In the genomic region with DNA sequence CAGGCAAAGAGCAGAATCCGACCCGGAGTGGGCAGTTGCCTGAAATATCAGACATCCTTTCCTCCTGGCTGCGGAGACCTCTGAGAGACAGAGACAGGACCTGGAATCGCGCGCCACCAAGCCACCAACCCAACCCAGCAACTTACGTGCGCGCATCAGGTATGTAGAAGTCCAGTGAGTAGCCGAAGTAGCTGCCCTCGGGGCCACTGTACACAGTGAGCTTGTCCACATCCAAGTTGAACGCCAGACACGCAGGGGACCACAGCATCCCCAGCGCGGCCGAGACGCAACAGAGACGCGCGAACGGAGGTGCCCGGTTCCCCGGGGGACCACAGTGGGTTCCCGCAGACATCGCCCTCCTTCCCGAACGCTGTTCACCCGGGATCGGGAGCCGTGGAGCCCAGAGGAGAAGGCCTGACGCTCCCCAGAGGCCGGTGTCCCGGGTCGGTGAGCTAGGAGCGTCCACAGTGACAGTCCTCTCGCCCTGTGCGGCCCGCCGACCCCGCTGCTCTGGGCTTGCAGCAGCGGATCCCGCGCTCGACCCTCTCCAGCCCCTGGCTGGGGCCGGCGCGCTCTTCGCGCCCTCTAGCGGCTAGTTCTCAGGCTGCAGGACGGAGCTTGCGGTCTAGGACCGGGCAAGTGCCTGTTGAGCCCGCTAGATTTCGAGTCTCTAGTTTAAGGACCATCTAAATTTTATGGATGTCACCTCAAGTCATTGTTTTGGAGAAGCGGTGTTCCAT, we compare ENCODE assay signal across 7 mouse cellular contexts. TPM values are rescaled to one million over a fixed set of nuclear protein-coding genes. Genes with fewer than 3 reads are reported as not detected.
DNase-seq lines count a peak whose midpoint lies in the region; ATAC-seq lines count a peak whose summit lies in the region.

A gene (minus strand): TSS at position 492 of the 740 bp plus-strand sequence.

- no peaks in the 10 kb centered on the region for H3K9me3 ChIP-seq in intestine, embryonic 16.5 days (ENCODE audit: control insufficient read depth, low read length)
- no peaks in the 10 kb centered on the region for H3K9me3 ChIP-seq in limb, embryonic 10.5 days (replicated peaks)
- no peaks in the 10 kb centered on the region for H3K9me3 ChIP-seq in midbrain, embryonic 12.5 days

- H3K4me2 ChIP-seq in intestine, embryonic 16.5 days (ENCODE audit: low read depth, low read length) = peak within 1 kb of the TSS; percentile 92
- peak within 1 kb of the TSS; percentile 96 for H3K4me2 ChIP-seq in midbrain, embryonic 12.5 days (replicated peaks)

- WGBS in intestine, embryonic 16.5 days = under 1% methylated on average over 50 of the region's 56 CpGs
- WGBS in limb, embryonic 10.5 days = under 1% methylated on average over 56 of the region's 56 CpGs
- WGBS in midbrain, embryonic 12.5 days = 1% methylated on average over 56 of the region's 56 CpGs

- H3K9ac ChIP-seq in intestine, embryonic 16.5 days (ENCODE audit: low read depth, low read length) = peak within 1 kb of the TSS; percentile 81
- H3K9ac ChIP-seq in midbrain, embryonic 12.5 days (replicated peaks) = peak within 1 kb of the TSS; percentile 71

- H3K36me3 ChIP-seq in intestine, embryonic 16.5 days (ENCODE audit: control insufficient read depth, insufficient read depth, low read length) = no peaks in the 10 kb centered on the region
- no peaks in the 10 kb centered on the region for H3K36me3 ChIP-seq in limb, embryonic 10.5 days
- no peaks in the 10 kb centered on the region for H3K36me3 ChIP-seq in midbrain, embryonic 12.5 days

- peak within 1 kb of the TSS; percentile 41 for H3K27ac ChIP-seq in intestine, embryonic 16.5 days (ENCODE audit: low read length)
- peak within 1 kb of the TSS; percentile 92 for H3K27ac ChIP-seq in limb, embryonic 10.5 days
- H3K27ac ChIP-seq in midbrain, embryonic 12.5 days (replicated peaks) = no peak within 1 kb of the TSS

- peak; percentile 89 for DNase-seq in adrenal gland, adult 18-20 months (ENCODE audit: low spot score in 2 of 2)
- DNase-seq in embryo, embryonic 11 days = peak; percentile 93
- DNase-seq in gastrocnemius, postnatal 4 days (ENCODE audit: low spot score in 2 of 2) = peak; percentile 81 to 87
- peak; percentile 98 for DNase-seq in limb, embryonic 10.5 days (ENCODE audit: low spot score)
- peak; percentile 42 for DNase-seq in spleen, adult 12 weeks (ENCODE audit: low spot score)

- 0 out of 2 replicates have a peak, but pooled peaks cover 3% of the 10 kb centered on the region for H3K4me1 ChIP-seq in intestine, embryonic 16.5 days (ENCODE audit: control insufficient read depth, insufficient read depth, low read length)
- H3K4me1 ChIP-seq in limb, embryonic 10.5 days = peaks cover 22% of the 10 kb centered on the region
- 0 out of 2 replicates have a peak, but pooled peaks cover 5% of the 10 kb centered on the region for H3K4me1 ChIP-seq in midbrain, embryonic 12.5 days

- peak within 1 kb of the TSS; percentile 73 for H3K4me3 ChIP-seq in intestine, embryonic 16.5 days (ENCODE audit: low read length)
- H3K4me3 ChIP-seq in limb, embryonic 10.5 days = peak within 1 kb of the TSS; percentile 86
- peak within 1 kb of the TSS; percentile 69 for H3K4me3 ChIP-seq in midbrain, embryonic 12.5 days

- ATAC-seq in intestine, embryonic 16.5 days = peak; percentile 96
- ATAC-seq in midbrain, embryonic 12.5 days (ENCODE audit: low FRiP score, low read depth) = peak; percentile 99

- H3K27me3 ChIP-seq in intestine, embryonic 16.5 days (replicated peaks; ENCODE audit: control insufficient read depth, insufficient read depth, low read length) = peaks cover 4% of the 10 kb centered on the region; the same call in 1 of the 2 replicates
- peaks cover 19% of the 10 kb centered on the region for H3K27me3 ChIP-seq in limb, embryonic 10.5 days (ENCODE audit: low read depth, poor library complexity, severe bottlenecking)
- peaks cover 24% of the 10 kb centered on the region for H3K27me3 ChIP-seq in midbrain, embryonic 12.5 days

RNA-seq across cellular contexts. Expression of the gene that starts here (rescaled TPM):
- 10 to 100 TPM; 17.2 to 17.9 TPM for total RNA-seq in adrenal gland, adult 18-20 months (2021)
- total RNA-seq in gastrocnemius, postnatal 4 days (2021) = 10 to 100 TPM; 11.3 to 13.1 TPM
- 9.2 and 10.2 TPM in 2 replicates for polyA plus RNA-seq in intestine, embryonic 16.5 days (2015; fragmentation: Nextera tagmentation; extraction: Ambion mirVana)
- polyA plus RNA-seq in limb, embryonic 10.5 days (2016; fragmentation: Nextera tagmentation; extraction: Ambion mirVana) = 8.0 and 9.7 TPM in 2 replicates
- 2.8 TPM in 2 replicates for polyA plus RNA-seq in midbrain, embryonic 12.5 days (2016; fragmentation: Nextera tagmentation; extraction: Ambion mirVana)

Comparison
In these comparisons a context has a peak if more than half of its experiments do, and no peak if none do; other contexts are left out.
1. DNase-seq: peak in every context shown above with its lines; median percentile 98 in limb, embryonic 10.5 days; 93 in embryo, embryonic 11 days; 89 in adrenal gland, adult 18-20 months; 84 in gastrocnemius, postnatal 4 days; 42 in spleen, adult 12 weeks.